Mouse (Mus musculus): ENCODE results near the gene Fam216a.

- no peak for TF ChIP-seq CTCF (IDR thresholded peaks at IDR 0.05; ENCODE audit: control insufficient read depth, insufficient read depth, insufficient read length)
- TF ChIP-seq USF1 (IDR thresholded peaks at IDR 0.05; ENCODE audit: low read depth), result peak; percentile 37
- TF ChIP-seq MAX (IDR thresholded peaks at IDR 0.05), result peak; percentile 97
- TF ChIP-seq MYOG (IDR thresholded peaks at IDR 0.05; ENCODE audit: control insufficient read depth, extremely low read depth, insufficient read length), result no peak
- TF ChIP-seq CEBPB (IDR thresholded peaks at IDR 0.05; ENCODE audit: low read depth), result no peak
Observed at GRCm38 (mm10) chr5:122372192-122372769, at the start of gene Fam216a.
